Mouse (Mus musculus) MEL (cell line): ENCODE data around the gene Efcab5. TPM values are rescaled to one million over a fixed set of nuclear protein-coding genes. Genes with fewer than 3 reads are reported as not detected.

Source experiments
- DNase-seq: peaks from one replicate; pipeline ENCODE4 v3.0.0; 2011; ENCODE audit warnings: low read depth, low spot score
- H3K27ac ChIP-seq: 2 replicates; pipeline ENCODE4 v1.5.1; 2012; ENCODE audit warnings: low read depth, mild to moderate bottlenecking, control low read depth, low read length, moderate library complexity; ENCODE audit not compliant: control insufficient read depth
- H3K27me3 ChIP-seq, 2 experiments: fragments of 150-350 bp in 1 of 2; sonication (generic) in 1 of 2; 2 replicates each; pipeline ENCODE4 v1.6.1; 2012; ENCODE audit warnings: low read length in 2 of 2, mild to moderate bottlenecking in 2 of 2, improper control_type of control experiment in 1 of 2, moderate library complexity in 1 of 2; ENCODE audit not compliant: insufficient read depth in 2 of 2, control insufficient read depth in 1 of 2
- H3K36me3 ChIP-seq, 2 experiments: 2 replicates each; pipeline ENCODE4 v1.6.1; 2012 to 2014; ENCODE audit warnings: low read length in 2 of 2, improper control_type of control experiment in 1 of 2, inconsistent platforms in 1 of 2, mild to moderate bottlenecking in 1 of 2; ENCODE audit not compliant: insufficient read depth in 2 of 2, control insufficient read depth in 1 of 2
- H3K4me1 ChIP-seq, 2 experiments: fragments of 150-350 bp in 1 of 2; sonication (generic) in 1 of 2; 2 replicates each; pipeline ENCODE4 v1.6.1; 2012; ENCODE audit warnings: low read length in 2 of 2, improper control_type of control experiment in 1 of 2, mild to moderate bottlenecking in 1 of 2; ENCODE audit not compliant: insufficient read depth in 2 of 2, control insufficient read depth in 1 of 2
- H3K4me3 ChIP-seq, 2 experiments: fragments of 150-350 bp in 1 of 2; sonication (generic) in 1 of 2; 2 replicates each; pipeline ENCODE4 v1.5.1; 2012; ENCODE audit warnings: low read depth in 2 of 2, low read length in 2 of 2, mild to moderate bottlenecking in 2 of 2, moderate library complexity in 2 of 2, control low read depth in 1 of 2, improper control_type of control experiment in 1 of 2; ENCODE audit not compliant: control insufficient read depth in 1 of 2, insufficient read depth in 1 of 2
- H3K79me2 ChIP-seq: 2 replicates; pipeline ENCODE4 v1.6.1; 2012; ENCODE audit warnings: mild to moderate bottlenecking, low read length, moderate library complexity; ENCODE audit not compliant: control insufficient read depth, poor library complexity, insufficient read depth
- H3K9ac ChIP-seq: 2 replicates; pipeline ENCODE4 v1.6.1; 2012; ENCODE audit warnings: low read depth, mild to moderate bottlenecking, control low read depth, low read length, moderate library complexity; ENCODE audit not compliant: control insufficient read depth, poor library complexity, severe bottlenecking
- H3K9me3 ChIP-seq: fragments of 150-350 bp; sonication (generic); replicated peaks from 2 replicates; pipeline ENCODE4 v1.6.1; 2012; ENCODE audit warnings: mild to moderate bottlenecking, low read length, improper control_type of control experiment, moderate library complexity; ENCODE audit not compliant: insufficient read depth
- BHLHE40 ChIP-seq: IDR thresholded peaks from 2 replicates; pipeline ENCODE4 v1.6.1; 2012; ENCODE audit warnings: low read depth, mild to moderate bottlenecking, inconsistent platforms, low read length, improper control_type of control experiment, borderline replicate concordance
- CHD2 ChIP-seq: IDR thresholded peaks from 2 replicates; pipeline ENCODE4 v1.6.1; 2011; ENCODE audit warnings: low read length, improper control_type of control experiment
- ETS1 ChIP-seq: IDR thresholded peaks from 2 replicates; pipeline ENCODE4 v1.6.1; 2012; ENCODE audit warnings: low read depth, mild to moderate bottlenecking, inconsistent platforms, low read length, improper control_type of control experiment, moderate library complexity
- GATA1 ChIP-seq: IDR thresholded peaks from 2 replicates; pipeline ENCODE4 v1.6.1; 2011; ENCODE audit warnings: low read depth, low read length, improper control_type of control experiment
- JUND ChIP-seq: IDR thresholded peaks from 2 replicates; pipeline ENCODE4 v1.6.1; 2011; ENCODE audit warnings: low read depth, mild to moderate bottlenecking, improper control_type of control experiment, low read length
- KAT2A ChIP-seq: conservative IDR thresholded peaks from 2 replicates; pipeline ENCODE4 v1.6.1; 2012; ENCODE audit warnings: low read depth, low read length, improper control_type of control experiment, inconsistent platforms
- MAFK ChIP-seq: IDR thresholded peaks from 2 replicates; pipeline ENCODE4 v1.6.1; 2011; ENCODE audit warnings: low read depth, mild to moderate bottlenecking, low read length, improper control_type of control experiment, borderline replicate concordance
- MAX ChIP-seq: IDR thresholded peaks from 2 replicates; pipeline ENCODE4 v1.6.1; 2011; ENCODE audit warnings: low read length, improper control_type of control experiment
- MAZ ChIP-seq: IDR thresholded peaks from 2 replicates; pipeline ENCODE4 v1.6.1; 2012; ENCODE audit warnings: low read depth, mild to moderate bottlenecking, inconsistent platforms, low read length, improper control_type of control experiment
- MYB ChIP-seq: IDR thresholded peaks from 2 replicates; pipeline ENCODE4 v1.6.1; 2011; ENCODE audit warnings: mild to moderate bottlenecking, low read depth, low read length, improper control_type of control experiment
- MYC ChIP-seq: IDR thresholded peaks from 2 replicates; pipeline ENCODE4 v1.6.1; 2011; ENCODE audit warnings: low read depth, mild to moderate bottlenecking, low read length, improper control_type of control experiment, moderate library complexity
- NRF1 ChIP-seq: IDR thresholded peaks from 2 replicates; pipeline ENCODE4 v1.6.1; 2014; ENCODE audit warnings: low read depth, mild to moderate bottlenecking, inconsistent platforms, low read length, improper control_type of control experiment, moderate library complexity; ENCODE audit not compliant: poor library complexity, insufficient read depth, severe bottlenecking
- RAD21 ChIP-seq: IDR thresholded peaks from 2 replicates; pipeline ENCODE4 v1.6.1; 2011; ENCODE audit warnings: mild to moderate bottlenecking, low read depth, low read length, improper control_type of control experiment
- SIN3A ChIP-seq: IDR thresholded peaks from 2 replicates; pipeline ENCODE4 v1.6.1; 2012; ENCODE audit warnings: low read length, improper control_type of control experiment, inconsistent platforms
- SMC3 ChIP-seq: IDR thresholded peaks from 2 replicates; pipeline ENCODE4 v1.6.1; 2011; ENCODE audit warnings: low read depth, low read length, improper control_type of control experiment
- TAL1 ChIP-seq: IDR thresholded peaks from 2 replicates; pipeline ENCODE4 v1.6.1; 2012; ENCODE audit warnings: mild to moderate bottlenecking, inconsistent platforms, low read length, moderate library complexity, mixed read lengths
- ZC3H11A ChIP-seq: IDR thresholded peaks from 2 replicates; pipeline ENCODE4 v1.6.1; 2012; ENCODE audit warnings: low read depth, mild to moderate bottlenecking, inconsistent platforms, low read length, improper control_type of control experiment
- ZNF384 ChIP-seq: IDR thresholded peaks from 2 replicates; pipeline ENCODE4 v1.6.1; 2012; ENCODE audit warnings: low read depth, mild to moderate bottlenecking, inconsistent platforms, low read length, improper control_type of control experiment
- polyA plus RNA-seq, 2 experiments: library from polyadenylated mRNA; stranded (reverse) in 1 of 2; unstranded in 1 of 2; fragments of >175 nt in 1 of 2; fragments of >200 nt in 1 of 2; gene quantifications; 2 replicates each; pipeline versions ENCODE4 v1.2.1 to v1.2.4; 2012; ENCODE audit warnings: low replicate concordance in 2 of 2, low read depth in 1 of 2; ENCODE audit not compliant: insufficient read length in 2 of 2, insufficient read depth in 1 of 2, missing spikeins in 1 of 2
- total RNA-seq: library from RNA; depleted of rRNA; stranded (reverse); fragments of 300-350 nt; gene quantifications from 2 replicates; pipeline ENCODE4 v1.2.3, GENCODE M21; 2012; rRNA removed

Efcab5 gene
- 0.23 and 0.27 TPM in 2 replicates for total RNA-seq
- polyA plus RNA-seq = under 1 TPM in 1 of 2 experiments, not detected in 1; 0.29 TPM

- H3K9ac ChIP-seq = no peak within 1 kb of the TSS
- H3K27me3 ChIP-seq = no peaks in the 10 kb centered on the region
- no peaks in the 10 kb centered on the region for H3K9me3 ChIP-seq
- no peak for DNase-seq
- peaks cover 0 to 3% of the 10 kb centered on the region in 2 experiments; a peak in 1 of 4 replicates for H3K4me1 ChIP-seq
- H3K27ac ChIP-seq = no peak within 1 kb of the TSS
- H3K36me3 ChIP-seq = peaks cover 0 to 9% of the 10 kb centered on the region in 2 experiments; a peak in 2 of 4 replicates
- H3K79me2 ChIP-seq = no peaks in the 10 kb centered on the region
- TF ChIP-seq CHD2 (no peak), NRF1 (no peak), ETS1 (no peak), MAZ (no peak), RAD21 (no peak), SIN3A (no peak), MAX (no peak), MAFK (no peak), MYB (no peak), KAT2A (no peak), ZC3H11A (no peak), MYC (no peak), BHLHE40 (no peak)
- no peak within 1 kb of the TSS for H3K4me3 ChIP-seq
These were observed at the start of gene Efcab5 for GRCm38 (mm10) chr11:77188868-77189267. Gene Efcab5 (minus strand): TSS chr11:77188968.

GRCm38 (mm10) chr11:77235267-77235666 lies 46.5 kb upstream of the Efcab5 start:
- no peak overlapping the region for H3K9ac ChIP-seq
- H3K4me3 ChIP-seq = no peak overlapping the region
- no peak for DNase-seq
- no peak overlapping the region for H3K27ac ChIP-seq
- H3K79me2 ChIP-seq = peaks cover 11% of the 10 kb centered on the region
- no peaks in the 10 kb centered on the region for H3K9me3 ChIP-seq
- TF ChIP-seq ZNF384 (peak; percentile 64), GATA1 (no peak)
- peaks cover 0 to 36% of the 10 kb centered on the region in 2 experiments; a peak in 2 of 4 replicates for H3K36me3 ChIP-seq
- H3K4me1 ChIP-seq = peaks cover 17 to 32% of the 10 kb centered on the region in 2 experiments
- no peaks in the 10 kb centered on the region for H3K27me3 ChIP-seq

GRCm38 (mm10) chr11:77231514-77231913 lies 42.7 kb upstream of the Efcab5 start:
- peak; percentile 54 for TF ChIP-seq TAL1
- TF ChIP-seq ZNF384 = peak; percentile 41
- TF ChIP-seq SMC3 = no peak
- TF ChIP-seq JUND = no peak
- peak; percentile 46; the same call in 1 of the 2 replicates for TF ChIP-seq GATA1

More at GRCm38 (mm10) chr11:77231514-77231913, 42.7 kb upstream of the Efcab5 start:
- Histone ChIP-seq H3K79me2 (peaks cover 11% of the 10 kb centered on the region), H3K36me3 (peaks cover 0 to 35% of the 10 kb centered on the region in 2 experiments; a peak in 2 of 4 replicates), H3K27me3 (no peaks in the 10 kb centered on the region), H3K9me3 (no peaks in the 10 kb centered on the region), H3K27ac (no peak overlapping the region), H3K9ac (no peak overlapping the region), H3K4me3 (no peak overlapping the region), H3K4me1 (peaks cover 8 to 24% of the 10 kb centered on the region in 2 experiments)
- DNase-seq = peak; percentile 83
